ENCODE assay signal across 8 mouse cellular contexts in genomic region chr5:124424200-124424722, GRCm38 (mm10). TPM values are rescaled to one million over a fixed set of nuclear protein-coding genes. Genes with fewer than 3 reads are reported as not detected.
DNase-seq lines count a peak whose midpoint lies in the region; ATAC-seq and TF ChIP-seq lines count a peak whose summit lies in the region.

No protein-coding gene starts in this region.

- no peak for TF ChIP-seq CTCF in forebrain, postnatal 0 days (IDR thresholded peaks at IDR 0.05; ENCODE audit: low read depth)

- H3K4me3 ChIP-seq in heart, embryonic 15.5 days: peak overlapping the region; percentile 100
- peak overlapping the region; percentile 97 for H3K4me3 ChIP-seq in forebrain, postnatal 0 days (ENCODE audit: low read depth, low read length)
- peak overlapping the region; percentile 86 for H3K4me3 ChIP-seq in liver, embryonic 12.5 days

- peak overlapping the region; percentile 91 for H3K27ac ChIP-seq in heart, embryonic 15.5 days
- H3K27ac ChIP-seq in forebrain, postnatal 0 days (ENCODE audit: low read depth, low read length): peak overlapping the region; percentile 98; the same call in 1 of the 2 replicates
- peak overlapping the region; percentile 91 for H3K27ac ChIP-seq in liver, embryonic 12.5 days

- WGBS in heart, embryonic 15.5 days: 1% methylated on average over 14 of the region's 14 CpGs
- 3% methylated on average over 14 of the region's 14 CpGs for WGBS in forebrain, postnatal 0 days
- WGBS in liver, embryonic 12.5 days (ENCODE audit: insufficient replicate concordance): under 1% methylated on average over 14 of the region's 14 CpGs

- peaks cover 11% of the 10 kb centered on the region; the same call in 1 of the 2 replicates for H3K4me1 ChIP-seq in heart, embryonic 15.5 days (replicated peaks)
- H3K4me1 ChIP-seq in forebrain, postnatal 0 days (ENCODE audit: insufficient read depth): no peaks in the 10 kb centered on the region
- H3K4me1 ChIP-seq in liver, embryonic 12.5 days: peaks cover 52% of the 10 kb centered on the region

- intact Hi-C loops in left cerebral cortex, postnatal 36 days (cut with DNase I): loop anchor here (2.0 kb wide), 1 partner anchor 115 kb away; no protein-coding TSS in a partner anchor

- H3K9ac ChIP-seq in heart, embryonic 15.5 days: peak overlapping the region; percentile 99
- H3K9ac ChIP-seq in forebrain, postnatal 0 days: peak overlapping the region; percentile 95
- H3K9ac ChIP-seq in liver, embryonic 12.5 days: peak overlapping the region; percentile 98

- H3K9me3 ChIP-seq in heart, embryonic 15.5 days (replicated peaks): no peaks in the 10 kb centered on the region
- no peaks in the 10 kb centered on the region for H3K9me3 ChIP-seq in forebrain, postnatal 0 days (ENCODE audit: low read length)
- H3K9me3 ChIP-seq in liver, embryonic 12.5 days (replicated peaks): no peaks in the 10 kb centered on the region

- no peak for ATAC-seq in heart, embryonic 15.5 days (replicated peaks; ENCODE audit: insufficient number of reproducible peaks, insufficient read depth, low FRiP score, low read depth)
- ATAC-seq in forebrain, postnatal 0 days: no peak
- no peak for ATAC-seq in liver, embryonic 12.5 days

- DNase-seq in heart, adult 9 months (ENCODE audit: low spot score in 2 of 2): no peak
- DNase-seq in R1 (ENCODE audit: low read depth, low spot score): peak; percentile 82
- DNase-seq in forebrain, postnatal 0 days: peak; percentile 9
- peak; percentile 15 for DNase-seq in retina, embryonic 14.5 days (ENCODE audit: low spot score)
- DNase-seq in gastrocnemius, adult 18-20 months (ENCODE audit: low spot score): no peak
- no peak for DNase-seq in left cerebral cortex, postnatal 36 days (ENCODE audit: low spot score in 2 of 2)

- H3K4me2 ChIP-seq in heart, embryonic 15.5 days: peak overlapping the region; percentile 88
- peak overlapping the region; percentile 77 for H3K4me2 ChIP-seq in forebrain, postnatal 0 days (ENCODE audit: low read depth)
- H3K4me2 ChIP-seq in liver, embryonic 12.5 days: peak overlapping the region; percentile 93

- H3K36me3 ChIP-seq in heart, embryonic 15.5 days: no peaks in the 10 kb centered on the region
- no peaks in the 10 kb centered on the region for H3K36me3 ChIP-seq in forebrain, postnatal 0 days (ENCODE audit: insufficient read depth)
- peaks cover 14% of the 10 kb centered on the region for H3K36me3 ChIP-seq in liver, embryonic 12.5 days

- H3K27me3 ChIP-seq in heart, embryonic 15.5 days: no peaks in the 10 kb centered on the region
- H3K27me3 ChIP-seq in forebrain, postnatal 0 days (ENCODE audit: insufficient read depth, low read length): no peaks in the 10 kb centered on the region
- H3K27me3 ChIP-seq in liver, embryonic 12.5 days (replicated peaks): no peaks in the 10 kb centered on the region

RNA-seq across cellular contexts. Expression of gene Sbno1, which starts 1.5 kb away (rescaled TPM):
- 57.8 and 65.5 TPM in 2 replicates for polyA plus RNA-seq in heart, embryonic 15.5 days (2015; fragmentation: Nextera tagmentation; extraction: Ambion mirVana)
- 41.7 and 52.1 TPM in 2 replicates for total RNA-seq in forebrain, postnatal 0 days (2014; rRNA removed)
- 44.1 and 70.4 TPM in 2 replicates for polyA plus RNA-seq in forebrain, postnatal 0 days (2015; fragmentation: Nextera tagmentation; extraction: Ambion mirVana)
- polyA plus RNA-seq in liver, embryonic 12.5 days (2016; fragmentation: Nextera tagmentation; extraction: Ambion mirVana): 60.1 and 65.7 TPM in 2 replicates
- 10 to 100 TPM; 40.4 to 42.4 TPM for total RNA-seq in gastrocnemius, adult 18-20 months (2021)
- 100 to 1,000 TPM; 152 to 175 TPM for total RNA-seq in left cerebral cortex, postnatal 36 days (2021)

RNA-seq across cellular contexts. Expression of gene Kmt5a, which starts 15.5 kb away (rescaled TPM):
- 63.3 and 74.6 TPM in 2 replicates for polyA plus RNA-seq in heart, embryonic 15.5 days (2015; fragmentation: Nextera tagmentation; extraction: Ambion mirVana)
- total RNA-seq in forebrain, postnatal 0 days (2014; rRNA removed): 43.4 and 45.0 TPM in 2 replicates
- polyA plus RNA-seq in forebrain, postnatal 0 days (2015; fragmentation: Nextera tagmentation; extraction: Ambion mirVana): 21.2 and 23.6 TPM in 2 replicates
- 85.3 and 95.9 TPM in 2 replicates for polyA plus RNA-seq in liver, embryonic 12.5 days (2016; fragmentation: Nextera tagmentation; extraction: Ambion mirVana)
- total RNA-seq in gastrocnemius, adult 18-20 months (2021): 100 to 1,000 TPM; 167 to 244 TPM
- 10 to 100 TPM; 55.1 to 67.8 TPM for total RNA-seq in left cerebral cortex, postnatal 36 days (2021)

RNA-seq across cellular contexts. Expression of gene Rilpl2, which starts 53.9 kb away (rescaled TPM):
- polyA plus RNA-seq in heart, embryonic 15.5 days (2015; fragmentation: Nextera tagmentation; extraction: Ambion mirVana): 15.0 and 20.9 TPM in 2 replicates
- 37.9 and 38.2 TPM in 2 replicates for total RNA-seq in forebrain, postnatal 0 days (2014; rRNA removed)
- 39.4 and 41.2 TPM in 2 replicates for polyA plus RNA-seq in forebrain, postnatal 0 days (2015; fragmentation: Nextera tagmentation; extraction: Ambion mirVana)
- 9.4 and 11.5 TPM in 2 replicates for polyA plus RNA-seq in liver, embryonic 12.5 days (2016; fragmentation: Nextera tagmentation; extraction: Ambion mirVana)
- total RNA-seq in gastrocnemius, adult 18-20 months (2021): 1 to 10 TPM; 4.6 to 5.6 TPM
- total RNA-seq in left cerebral cortex, postnatal 36 days (2021): 10 to 100 TPM; 18.8 to 20.5 TPM

RNA-seq across cellular contexts. Expression of gene Snrnp35, which starts 58.7 kb away (rescaled TPM):
- polyA plus RNA-seq in heart, embryonic 15.5 days (2015; fragmentation: Nextera tagmentation; extraction: Ambion mirVana): 19.2 and 20.7 TPM in 2 replicates
- total RNA-seq in forebrain, postnatal 0 days (2014; rRNA removed): 15.9 and 16.0 TPM in 2 replicates
- 16.6 and 17.7 TPM in 2 replicates for polyA plus RNA-seq in forebrain, postnatal 0 days (2015; fragmentation: Nextera tagmentation; extraction: Ambion mirVana)
- 17.8 and 18.3 TPM in 2 replicates for polyA plus RNA-seq in liver, embryonic 12.5 days (2016; fragmentation: Nextera tagmentation; extraction: Ambion mirVana)
- total RNA-seq in gastrocnemius, adult 18-20 months (2021): 10 to 100 TPM; 21.0 to 28.1 TPM
- 10 to 100 TPM; 22.7 to 28.0 TPM for total RNA-seq in left cerebral cortex, postnatal 36 days (2021)

Comparison
In these comparisons a context has a peak if more than half of its experiments do, and no peak if none do; other contexts are left out.
1. DNase-seq: peak in R1 (single experiment), forebrain, postnatal 0 days (single experiment) and retina, embryonic 14.5 days (single experiment); none in heart, adult 9 months (0 of 2), gastrocnemius, adult 18-20 months (single experiment) and left cerebral cortex, postnatal 36 days (0 of 2).
2. Peak in every context shown above with its lines, with median percentiles within 50 percentile points of each other: H3K27ac ChIP-seq, H3K4me2 ChIP-seq, H3K4me3 ChIP-seq and H3K9ac ChIP-seq.